Mouse (Mus musculus) kidney, adult 2 months (tissue): Measurements from ENCODE around the gene Epha6.

Experiments used
- CTCF ChIP-seq: fragments of 200-500 bp; conservative IDR thresholded peaks from 2 replicates; pipeline ENCODE4 v1.5.1; 2011; ENCODE audit warnings: low read depth, mild to moderate bottlenecking, control low read depth, low read length, moderate library complexity, mixed read lengths; ENCODE audit not compliant: insufficient read depth, insufficient read length
- POLR2A ChIP-seq: fragments of 200-500 bp; IDR thresholded peaks from one replicate; pipeline ENCODE4 v1.6.1; 2011; ENCODE audit warnings: low read depth, low read length, control low read depth

- no peak for TF ChIP-seq CTCF
- TF ChIP-seq POLR2A = no peak
Measured at GRCm38 (mm10) chr16:59643766-59644165, 961.6 kb downstream of the Epha6 start.
